Mouse (Mus musculus) limb, embryonic 10.5 days (tissue): ENCODE measurements around the gene Vhl. TPM values are rescaled to one million over a fixed set of nuclear protein-coding genes. Genes with fewer than 3 reads are reported as not detected.
A peak's percentile ranks its signal among the peaks of the same experiment; 100 is the strongest.
"Not testable (repeated sequence)": the region's sequence is repeated elsewhere in the genome, so short reads cannot be mapped to it uniquely, and the experiment has no call there.

Source experiments
- DNase-seq: peaks from one replicate; pipeline ENCODE4 v3.0.0-alpha.2; 2017; ENCODE audit warnings: low spot score
- H3K27ac ChIP-seq: fragments of 300-500 bp; sonication (generic); 2 replicates; pipeline ENCODE4 v1.5.1; 2016; ENCODE audit warnings: mild to moderate bottlenecking
- H3K27me3 ChIP-seq: fragments of 300-500 bp; sonication (generic); 2 replicates; pipeline ENCODE4 v1.6.1; 2016; ENCODE audit warnings: low read depth, mild to moderate bottlenecking; ENCODE audit not compliant: poor library complexity, severe bottlenecking
- H3K36me3 ChIP-seq: fragments of 300-500 bp; sonication (generic); 2 replicates; pipeline ENCODE4 v1.6.1; 2016; ENCODE audit warnings: mild to moderate bottlenecking, moderate library complexity
- H3K4me1 ChIP-seq: fragments of 300-500 bp; sonication (generic); 2 replicates; pipeline ENCODE4 v1.6.1; 2016
- H3K4me3 ChIP-seq: fragments of 300-500 bp; sonication (generic); 2 replicates; pipeline ENCODE4 v1.5.1; 2016; ENCODE audit warnings: mild to moderate bottlenecking, moderate library complexity
- H3K9me3 ChIP-seq: fragments of 300-500 bp; sonication (generic); replicated peaks from 2 replicates; pipeline ENCODE4 v1.6.1; 2016; ENCODE audit warnings: mild to moderate bottlenecking
- WGBS: fragments of 180-500 bp; shearing (Covaris S2); methylation state at CpG from one replicate; pipeline ENCODE4 v1.1.7; 2016; 5-methylcytosine and 5-hydroxymethylcytosine counted together
- polyA plus RNA-seq: library from polyadenylated mRNA; unstranded; fragments of >200 nt; fragmentation: Nextera tagmentation; extraction: Ambion mirVana; gene quantifications from 2 replicates; pipeline ENCODE4 v1.2.1, GENCODE M21; 2016

The Vhl gene
- polyA plus RNA-seq, 1 experiment from 2014 or later = 47.7 TPM

DNA sequence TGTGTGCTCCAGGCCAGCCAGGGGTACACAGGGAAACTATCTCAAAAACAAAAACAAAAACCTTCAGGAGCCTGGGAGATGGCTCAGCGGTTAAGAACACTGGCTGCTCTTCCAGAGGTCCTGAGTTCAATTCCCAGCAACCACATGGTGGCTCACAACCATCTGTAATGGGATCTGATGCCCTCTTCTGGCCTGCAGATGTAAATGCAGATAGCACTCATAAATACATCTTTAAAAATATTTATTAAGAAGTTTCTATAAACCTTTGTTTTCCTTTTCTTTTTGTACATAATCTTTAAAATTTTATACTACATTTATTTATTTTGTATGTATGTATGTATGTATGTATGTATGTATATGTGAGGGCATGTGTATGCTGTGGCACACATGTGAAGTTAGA, 48.3 kb downstream of the Vhl start:
- WGBS = 92% methylated on average over 1 of the region's 1 CpGs
- DNase-seq, H3K9me3 ChIP-seq, H3K27ac ChIP-seq, H3K27me3 ChIP-seq, H3K36me3 ChIP-seq, H3K4me3 ChIP-seq: not testable (repeated sequence)
- H3K4me1 ChIP-seq = peaks cover 30% of the 10 kb centered on the region

DNA sequence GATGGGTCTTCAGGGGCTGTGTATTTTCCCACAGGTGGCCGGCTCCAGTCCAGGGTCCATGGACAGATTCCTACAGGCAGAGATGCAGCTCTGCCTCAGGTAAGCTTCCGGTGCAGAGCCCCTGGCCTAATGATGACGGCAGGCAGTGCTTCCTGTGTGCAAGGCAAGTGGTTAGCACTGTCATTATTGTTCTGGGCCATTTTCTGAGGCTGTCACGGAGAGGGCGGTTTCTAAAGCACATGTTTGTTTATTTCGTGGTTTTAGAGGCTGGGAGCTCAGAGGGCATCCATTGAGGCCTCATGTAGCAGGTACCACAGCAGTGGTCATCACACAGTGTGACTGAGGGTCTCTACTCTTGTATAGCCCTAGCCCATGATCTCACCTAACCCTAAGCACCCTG, 49.2 kb downstream of the Vhl start:
- no peak for DNase-seq
- H3K9me3 ChIP-seq = no peaks in the 10 kb centered on the region
- H3K36me3 ChIP-seq = no peaks in the 10 kb centered on the region
- WGBS = 84% methylated on average over 6 of the region's 6 CpGs
- H3K27me3 ChIP-seq = no peaks in the 10 kb centered on the region
- peaks cover 25% of the 10 kb centered on the region for H3K4me1 ChIP-seq
- no peak overlapping the region for H3K4me3 ChIP-seq
- H3K27ac ChIP-seq = no peak overlapping the region

DNA sequence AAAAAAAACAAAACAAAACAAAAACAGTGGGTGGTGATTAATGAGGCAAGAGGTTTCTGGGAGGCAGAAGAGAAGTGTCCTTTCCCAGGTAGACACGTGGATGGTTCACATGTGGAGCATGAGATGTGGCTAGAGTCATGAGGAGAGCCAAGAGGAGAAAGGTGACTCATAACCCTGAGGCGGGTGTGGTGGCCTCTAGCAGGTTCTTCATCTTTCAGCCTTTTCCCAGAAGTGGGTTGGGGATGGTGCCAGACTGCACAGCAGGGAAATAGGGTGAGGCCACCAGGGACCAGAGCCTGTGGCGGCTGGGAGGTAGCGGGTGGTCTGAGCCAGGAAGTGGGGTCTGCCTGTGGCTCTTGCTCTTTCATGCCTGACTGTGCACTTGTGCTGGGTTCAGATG, 51.5 kb downstream of the Vhl start:
- DNase-seq = no peak
- Histone ChIP-seq H3K36me3 (no peaks in the 10 kb centered on the region), H3K4me3 (no peak overlapping the region), H3K9me3 (no peaks in the 10 kb centered on the region), H3K27me3 (no peaks in the 10 kb centered on the region), H3K4me1 (peaks cover 6% of the 10 kb centered on the region; the same call in 1 of the 2 replicates), H3K27ac (no peak overlapping the region)
- WGBS = 76% methylated on average over 4 of the region's 4 CpGs

DNA sequence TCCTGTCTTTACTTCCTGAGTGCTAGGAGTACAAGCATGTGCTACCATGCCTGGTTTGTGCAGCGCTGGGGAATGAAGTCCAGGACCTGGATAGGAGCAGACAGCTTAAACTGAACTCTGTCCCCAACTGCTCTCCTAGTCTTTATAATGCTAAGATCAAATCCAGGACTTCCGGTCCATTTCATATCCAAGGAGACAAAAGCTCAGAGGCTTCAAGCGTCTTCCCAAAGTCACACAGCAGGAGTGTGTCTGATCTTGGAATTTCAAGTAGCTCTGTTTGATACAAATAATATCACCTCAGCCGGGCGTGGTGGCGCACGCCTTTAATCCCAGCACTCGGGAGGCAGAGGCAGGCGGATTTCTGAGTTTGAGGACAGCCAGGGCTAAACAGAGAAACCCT, 52.2 kb downstream of the Vhl start:
- H3K27ac ChIP-seq = no peak overlapping the region
- H3K9me3 ChIP-seq = no peaks in the 10 kb centered on the region
- H3K36me3 ChIP-seq = no peaks in the 10 kb centered on the region
- no peak overlapping the region for H3K4me3 ChIP-seq
- DNase-seq = no peak
- H3K4me1 ChIP-seq = peaks cover 6% of the 10 kb centered on the region; the same call in 1 of the 2 replicates
- no peaks in the 10 kb centered on the region for H3K27me3 ChIP-seq
- WGBS = 92% methylated on average over 9 of the region's 9 CpGs

DNA sequence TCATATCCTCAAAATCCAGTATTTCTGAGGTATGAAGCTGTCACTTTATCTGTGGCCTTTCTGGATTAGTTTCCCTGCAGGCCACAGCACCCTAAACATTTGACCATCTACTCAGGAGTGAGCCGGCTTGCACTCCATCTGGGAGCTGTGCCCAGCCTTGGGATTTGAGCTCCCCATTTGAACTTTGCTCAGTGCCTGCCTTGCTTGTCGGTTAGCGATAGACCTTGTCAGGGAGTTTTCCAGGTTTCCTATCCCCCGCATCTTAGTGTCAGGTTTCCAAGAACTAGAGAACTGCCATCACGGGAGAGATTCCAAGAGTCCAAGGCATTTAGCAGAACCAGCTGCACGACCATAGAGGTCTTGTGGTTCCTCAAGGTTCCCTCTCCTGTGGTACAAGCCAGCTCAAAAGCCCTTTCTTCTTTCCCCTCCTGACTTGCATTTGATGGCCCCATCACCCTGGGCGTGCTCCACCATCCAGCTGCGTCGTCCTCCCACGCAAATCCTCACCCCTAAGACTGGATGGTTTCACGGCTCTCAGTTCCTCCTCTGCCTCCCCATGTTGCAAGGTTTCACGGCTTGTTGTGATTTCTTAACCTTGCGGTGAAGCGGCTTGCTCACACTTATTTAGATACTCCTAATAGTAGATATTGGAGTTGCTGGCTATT, 53.4 kb downstream of the Vhl start:
- H3K4me3 ChIP-seq = no peak overlapping the region
- no peaks in the 10 kb centered on the region for H3K9me3 ChIP-seq
- DNase-seq = no peak
- H3K4me1 ChIP-seq = peaks cover 6% of the 10 kb centered on the region; the same call in 1 of the 2 replicates
- no peaks in the 10 kb centered on the region for H3K27me3 ChIP-seq
- WGBS = 69% methylated on average over 14 of the region's 14 CpGs
- 0 out of 2 replicates have a peak overlapping the region, but pooled peaks have one; percentile 12 for H3K27ac ChIP-seq
- no peaks in the 10 kb centered on the region for H3K36me3 ChIP-seq

DNA sequence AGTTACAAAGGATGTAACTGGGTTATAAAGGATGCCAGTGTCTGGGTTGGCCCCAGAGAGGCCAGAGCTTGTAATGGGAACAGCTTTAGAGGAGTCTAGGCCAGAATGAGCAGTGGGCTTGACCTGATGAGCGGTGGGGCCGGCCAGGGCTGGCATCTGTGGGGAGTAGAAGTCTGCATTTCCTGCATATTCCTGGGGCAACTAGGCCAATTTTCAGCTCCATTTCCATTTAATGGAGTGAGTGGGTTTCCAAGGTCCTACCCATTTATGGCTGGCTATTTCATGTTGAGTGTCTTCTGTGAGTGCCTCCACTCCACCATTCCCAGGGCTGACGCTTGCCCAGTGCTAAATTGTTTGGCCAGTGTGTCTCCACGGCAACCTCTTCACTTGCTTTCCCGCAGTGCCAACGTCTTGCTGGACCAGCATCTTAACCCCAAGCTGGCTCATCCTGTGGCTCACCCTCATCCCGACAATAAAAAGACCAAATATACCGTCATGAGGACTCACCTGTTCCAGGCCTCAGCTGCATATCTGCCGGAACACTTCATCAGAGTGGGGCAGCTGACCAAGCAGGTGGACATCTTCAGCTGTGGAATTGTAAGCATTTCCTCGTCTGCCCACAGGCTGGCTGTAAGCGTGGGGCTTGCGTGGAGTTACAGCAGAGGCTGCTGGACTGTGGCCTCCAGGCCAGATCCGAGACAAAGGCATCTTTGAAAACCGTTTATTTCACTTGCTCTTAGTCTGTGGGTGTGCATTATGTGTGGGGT, 54.7 kb downstream of the Vhl start:
- Histone ChIP-seq H3K36me3 (no peaks in the 10 kb centered on the region), H3K4me3 (no peak overlapping the region)
- 86% methylated on average over 14 of the region's 14 CpGs for WGBS

DNA sequence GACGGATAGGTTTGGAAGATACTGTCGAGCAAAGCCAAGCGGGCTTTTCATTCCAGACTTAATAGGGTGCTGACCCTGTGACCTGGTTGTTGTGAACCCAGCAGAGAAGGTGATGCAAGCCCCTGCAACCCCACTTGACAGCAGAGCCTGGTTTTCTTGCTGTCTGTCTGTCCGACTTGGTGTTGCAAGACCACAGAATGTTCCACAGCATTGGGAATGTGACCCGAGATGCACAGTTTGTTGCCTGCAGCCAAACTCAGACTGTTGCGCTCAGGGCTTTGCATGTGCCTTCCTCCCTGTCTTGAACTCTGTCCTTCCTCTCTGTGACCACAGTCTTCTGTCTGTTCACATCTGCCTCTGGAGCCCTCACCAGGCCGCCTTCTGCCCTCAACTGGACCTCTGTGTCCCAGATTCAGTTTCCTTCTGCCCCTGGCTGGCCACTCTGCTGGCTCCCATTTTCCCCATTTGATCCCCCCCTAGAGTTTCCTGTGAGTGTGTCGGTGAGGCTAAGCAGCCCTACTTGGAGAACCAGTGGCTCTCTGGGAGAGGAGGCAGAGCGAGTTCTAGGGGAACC, 56.3 kb downstream of the Vhl start:
- no peaks in the 10 kb centered on the region for H3K36me3 ChIP-seq
- DNase-seq = no peak
- no peak overlapping the region for H3K27ac ChIP-seq
- no peaks in the 10 kb centered on the region for H3K27me3 ChIP-seq
- WGBS = 78% methylated on average over 9 of the region's 9 CpGs
- no peak overlapping the region for H3K4me3 ChIP-seq
- peaks cover 6% of the 10 kb centered on the region; the same call in 1 of the 2 replicates for H3K4me1 ChIP-seq
- H3K9me3 ChIP-seq = no peaks in the 10 kb centered on the region

More for the DNA sequence above, 54.7 kb downstream of the Vhl start:
- H3K27me3 ChIP-seq = no peaks in the 10 kb centered on the region
- no peaks in the 10 kb centered on the region for H3K9me3 ChIP-seq
- no peak for DNase-seq
- H3K27ac ChIP-seq = no peak overlapping the region
- H3K4me1 ChIP-seq = peaks cover 6% of the 10 kb centered on the region; the same call in 1 of the 2 replicates

Other genes starting within 250 kb of the Vhl start
- gene Tada3, start 246.1 kb upstream of the Vhl start, polyA plus RNA-seq = 47.2 and 53.4 TPM in 2 replicates
- 383 and 393 TPM in 2 replicates for gene Arpc4, start 245.8 kb upstream of the Vhl start, polyA plus RNA-seq
- gene Ttll3, start 234.7 kb upstream of the Vhl start, polyA plus RNA-seq = 2.7 and 4.1 TPM in 2 replicates
- 37.9 and 40.8 TPM in 2 replicates for gene Rpusd3, start 204.6 kb upstream of the Vhl start, polyA plus RNA-seq
- not detected in 2 replicates for gene Cidec, start 188.2 kb upstream of the Vhl start, polyA plus RNA-seq
- gene Jagn1, start 181.4 kb upstream of the Vhl start, polyA plus RNA-seq = 90.3 and 98.5 TPM in 2 replicates
- 2.2 and 2.3 TPM in 2 replicates for gene Il17re, start 165.5 kb upstream of the Vhl start, polyA plus RNA-seq
- gene Il17rc, start 152.5 kb upstream of the Vhl start, polyA plus RNA-seq = 3.4 and 4.0 TPM in 2 replicates
- 16.2 and 17.4 TPM in 2 replicates for gene Creld1, start 140.7 kb upstream of the Vhl start, polyA plus RNA-seq
- 0.60 and 0.73 TPM in 2 replicates for gene Prrt3, start 122.0 kb upstream of the Vhl start, polyA plus RNA-seq
- gene Emc3, start 92.3 kb upstream of the Vhl start, polyA plus RNA-seq = 75.8 and 75.9 TPM in 2 replicates
- 21.6 and 21.9 TPM in 2 replicates for gene Fancd2, start 92.3 kb upstream of the Vhl start, polyA plus RNA-seq
- gene Fancd2os, start 23.2 kb upstream of the Vhl start, polyA plus RNA-seq = 0.30 TPM in 1 of 2 replicates, not detected in the other
- gene Brk1, start 19.2 kb upstream of the Vhl start, polyA plus RNA-seq = 206 and 208 TPM in 2 replicates
- 4.5 and 8.0 TPM in 2 replicates for gene Irak2, start 14.5 kb downstream of the Vhl start, polyA plus RNA-seq
- gene Tatdn2, start 73.1 kb downstream of the Vhl start, polyA plus RNA-seq = 0.48 and 0.89 TPM in 2 replicates
- gene Ghrl, start 95.9 kb downstream of the Vhl start, polyA plus RNA-seq = not detected in 2 replicates
- 309 and 316 TPM in 2 replicates for gene Sec13, start 116.8 kb downstream of the Vhl start, polyA plus RNA-seq